Mouse (Mus musculus): ENCODE measurements around the gene Tbx15. TPM values are rescaled to one million over a fixed set of nuclear protein-coding genes. Genes with fewer than 3 reads are reported as not detected.

The Tbx15 gene
- total RNA-seq, 1 experiment = 1.4 TPM

DNA sequence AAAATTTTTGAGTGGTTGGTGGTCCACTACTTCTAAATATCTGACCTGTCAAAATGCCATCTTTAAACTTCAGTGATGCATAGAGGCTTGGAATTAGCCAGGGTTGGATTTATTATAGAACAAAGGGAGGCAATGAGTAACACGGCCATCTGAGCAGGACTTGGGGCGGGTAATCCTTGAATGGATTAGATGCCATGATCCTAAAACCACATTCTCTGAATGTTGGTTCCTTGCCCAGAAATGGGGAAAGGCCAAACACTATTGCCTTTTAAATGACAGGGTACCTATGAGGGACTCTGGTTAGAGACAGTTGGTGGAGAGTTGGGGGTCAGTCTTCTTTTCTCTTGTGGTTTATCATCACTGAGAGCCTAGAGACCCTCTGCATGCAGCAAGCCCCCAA, 55.1 kb downstream of the Tbx15 start:
- no peak for TF ChIP-seq MAFK (IDR thresholded peaks at IDR 0.05; ENCODE audit: insufficient read depth, low read depth, low read length)
- TF ChIP-seq CHD2 (IDR thresholded peaks at IDR 0.05; ENCODE audit: low read depth, low read length) = no peak
- no peak for TF ChIP-seq HCFC1 (IDR thresholded peaks at IDR 0.05; ENCODE audit: borderline replicate concordance, insufficient read depth, low read length)
- TF ChIP-seq ZNF384 (IDR thresholded peaks at IDR 0.05; ENCODE audit: low read depth, low read length) = no peak
- TF ChIP-seq ZC3H11A (IDR thresholded peaks at IDR 0.05; ENCODE audit: borderline replicate concordance, low read depth, low read length) = no peak
- H3K4me3 ChIP-seq (ENCODE audit: insufficient read depth in 1 of 2, low read depth in 1 of 2, low read length in 2 of 2, poor library complexity in 1 of 2, severe bottlenecking in 1 of 2) = no peak overlapping the region
- no peak overlapping the region for H3K9ac ChIP-seq (ENCODE audit: insufficient read depth, low read depth, low read length, poor library complexity, severe bottlenecking)
- no peaks in the 10 kb centered on the region for H3K36me3 ChIP-seq (ENCODE audit: control insufficient read depth, insufficient read depth, low read length, poor library complexity, severe bottlenecking)
- H3K9me3 ChIP-seq (ENCODE audit: control insufficient read depth, insufficient read depth, low read depth, low read length) = no peaks in the 10 kb centered on the region
- H3K27ac ChIP-seq (ENCODE audit: insufficient read depth, low read depth, low read length, poor library complexity, severe bottlenecking) = no peak overlapping the region
- in situ Hi-C loops (cut with MboI; ENCODE audit: low sequenced_read_pairs in 2 of 2, unreplicated experiment in 2 of 2) = no loop called here
- H3K4me1 ChIP-seq (ENCODE audit: control insufficient read depth in 2 of 2, insufficient read depth in 2 of 2, low read length in 2 of 2, poor library complexity in 1 of 2) = no peaks in the 10 kb centered on the region
- DNase-seq (ENCODE audit: low read depth, low spot score) = no peak

DNA sequence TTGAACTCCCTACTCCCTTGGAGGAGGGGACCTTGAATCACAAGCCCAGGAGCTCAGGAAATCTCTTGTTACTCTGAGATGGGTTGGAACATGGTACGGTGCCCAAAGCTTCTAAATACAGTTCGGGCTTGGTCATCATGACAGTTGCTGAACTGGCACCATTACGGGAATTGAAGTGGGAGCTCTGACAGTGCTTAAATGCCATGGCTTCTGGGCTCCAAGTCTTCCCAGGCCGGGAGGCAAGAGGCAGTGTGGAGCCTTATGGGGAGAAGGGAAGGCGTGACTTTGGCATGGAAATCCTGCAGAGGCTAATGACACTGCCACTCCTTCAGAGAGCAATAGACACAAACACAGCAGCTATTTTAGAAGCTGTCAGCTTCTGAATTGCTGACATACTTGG, 56.0 kb downstream of the Tbx15 start:
- TF ChIP-seq MAFK (IDR thresholded peaks at IDR 0.05; ENCODE audit: insufficient read depth, low read depth, low read length) (no peak), ZNF384 (IDR thresholded peaks at IDR 0.05; ENCODE audit: low read depth, low read length) (no peak), HCFC1 (IDR thresholded peaks at IDR 0.05; ENCODE audit: borderline replicate concordance, insufficient read depth, low read length) (no peak), CHD2 (IDR thresholded peaks at IDR 0.05; ENCODE audit: low read depth, low read length) (no peak), ZC3H11A (IDR thresholded peaks at IDR 0.05; ENCODE audit: borderline replicate concordance, low read depth, low read length) (no peak)
- Histone ChIP-seq H3K9me3 (ENCODE audit: control insufficient read depth, insufficient read depth, low read depth, low read length) (no peaks in the 10 kb centered on the region), H3K9ac (ENCODE audit: insufficient read depth, low read depth, low read length, poor library complexity, severe bottlenecking) (no peak overlapping the region), H3K27ac (ENCODE audit: insufficient read depth, low read depth, low read length, poor library complexity, severe bottlenecking) (no peak overlapping the region), H3K4me1 (ENCODE audit: control insufficient read depth in 2 of 2, insufficient read depth in 2 of 2, low read length in 2 of 2, poor library complexity in 1 of 2) (no peaks in the 10 kb centered on the region), H3K4me3 (ENCODE audit: insufficient read depth in 1 of 2, low read depth in 1 of 2, low read length in 2 of 2, poor library complexity in 1 of 2, severe bottlenecking in 1 of 2) (no peak overlapping the region), H3K36me3 (ENCODE audit: control insufficient read depth, insufficient read depth, low read length, poor library complexity, severe bottlenecking) (no peaks in the 10 kb centered on the region)
- no peak for DNase-seq (ENCODE audit: low read depth, low spot score)
- in situ Hi-C loops (cut with MboI; ENCODE audit: low sequenced_read_pairs in 2 of 2, unreplicated experiment in 2 of 2) = no loop called here

GRCm38 (mm10) chr3:99300846-99301245, 60.7 kb downstream of the Tbx15 start:
- in situ Hi-C loops (cut with MboI; ENCODE audit: low sequenced_read_pairs in 2 of 2, unreplicated experiment in 2 of 2) = no loop called here
- DNase-seq (ENCODE audit: low read depth, low spot score) = no peak
- no peaks in the 10 kb centered on the region for H3K4me1 ChIP-seq (ENCODE audit: control insufficient read depth in 2 of 2, insufficient read depth in 2 of 2, low read length in 2 of 2, poor library complexity in 1 of 2)

DNA sequence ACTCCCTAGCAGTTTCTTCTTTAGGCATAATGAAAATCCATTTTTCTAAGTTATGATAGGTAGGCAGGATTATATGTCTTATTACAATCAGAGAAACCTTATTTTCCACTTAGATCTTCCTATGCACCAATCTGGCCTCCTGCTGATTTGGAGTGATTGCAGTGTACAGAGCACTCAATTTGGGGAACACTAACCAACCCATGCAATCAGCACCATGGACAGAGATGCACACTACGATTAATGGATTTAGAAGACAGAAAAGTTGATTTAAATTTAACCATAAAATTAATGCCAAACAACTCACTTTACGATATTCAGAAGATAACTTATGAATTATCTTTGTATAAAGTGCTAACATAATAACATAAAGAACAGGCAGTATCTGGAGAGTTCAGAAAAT, 70.7 kb downstream of the Tbx15 start:
- Histone ChIP-seq H3K9me3 (ENCODE audit: control insufficient read depth, insufficient read depth, low read depth, low read length) (no peaks in the 10 kb centered on the region), H3K4me1 (ENCODE audit: control insufficient read depth in 2 of 2, insufficient read depth in 2 of 2, low read length in 2 of 2, poor library complexity in 1 of 2) (no peaks in the 10 kb centered on the region), H3K27ac (ENCODE audit: insufficient read depth, low read depth, low read length, poor library complexity, severe bottlenecking) (no peak overlapping the region), H3K36me3 (ENCODE audit: control insufficient read depth, insufficient read depth, low read length, poor library complexity, severe bottlenecking) (no peaks in the 10 kb centered on the region), H3K4me3 (ENCODE audit: insufficient read depth in 1 of 2, low read depth in 1 of 2, low read length in 2 of 2, poor library complexity in 1 of 2, severe bottlenecking in 1 of 2) (no peak overlapping the region), H3K9ac (ENCODE audit: insufficient read depth, low read depth, low read length, poor library complexity, severe bottlenecking) (no peak overlapping the region)
- peak; percentile 21 for DNase-seq (ENCODE audit: low read depth, low spot score)
- no peak for TF ChIP-seq MAFK (IDR thresholded peaks at IDR 0.05; ENCODE audit: insufficient read depth, low read depth, low read length)
- no peak for TF ChIP-seq HCFC1 (IDR thresholded peaks at IDR 0.05; ENCODE audit: borderline replicate concordance, insufficient read depth, low read length)
- no peak for TF ChIP-seq ZC3H11A (IDR thresholded peaks at IDR 0.05; ENCODE audit: borderline replicate concordance, low read depth, low read length)
- no peak for TF ChIP-seq CHD2 (IDR thresholded peaks at IDR 0.05; ENCODE audit: low read depth, low read length)
- TF ChIP-seq ZNF384 (IDR thresholded peaks at IDR 0.05; ENCODE audit: low read depth, low read length) = no peak
- in situ Hi-C loops (cut with MboI; ENCODE audit: low sequenced_read_pairs in 2 of 2, unreplicated experiment in 2 of 2) = no loop called here

More at GRCm38 (mm10) chr3:99300846-99301245, 60.7 kb downstream of the Tbx15 start:
- TF ChIP-seq ZNF384 (IDR thresholded peaks at IDR 0.05; ENCODE audit: low read depth, low read length) (no peak), HCFC1 (IDR thresholded peaks at IDR 0.05; ENCODE audit: borderline replicate concordance, insufficient read depth, low read length) (no peak), CHD2 (IDR thresholded peaks at IDR 0.05; ENCODE audit: low read depth, low read length) (no peak), MAFK (IDR thresholded peaks at IDR 0.05; ENCODE audit: insufficient read depth, low read depth, low read length) (no peak), ZC3H11A (IDR thresholded peaks at IDR 0.05; ENCODE audit: borderline replicate concordance, low read depth, low read length) (no peak)
- Histone ChIP-seq H3K9ac (ENCODE audit: insufficient read depth, low read depth, low read length, poor library complexity, severe bottlenecking) (no peak overlapping the region), H3K9me3 (ENCODE audit: control insufficient read depth, insufficient read depth, low read depth, low read length) (no peaks in the 10 kb centered on the region), H3K4me3 (ENCODE audit: insufficient read depth in 1 of 2, low read depth in 1 of 2, low read length in 2 of 2, poor library complexity in 1 of 2, severe bottlenecking in 1 of 2) (no peak overlapping the region), H3K36me3 (ENCODE audit: control insufficient read depth, insufficient read depth, low read length, poor library complexity, severe bottlenecking) (no peaks in the 10 kb centered on the region), H3K27ac (ENCODE audit: insufficient read depth, low read depth, low read length, poor library complexity, severe bottlenecking) (no peak overlapping the region)
